Mouse (Mus musculus) c-Kit-positive CD71-negative TER-119-negative erythroid progenitor cells, embryonic 14.5 days (primary cell): Measurements from ENCODE around the gene Gm1604a.
"Not testable (repeated sequence)": the region's sequence is repeated elsewhere in the genome, so short reads cannot be mapped to it uniquely, and the experiment has no call there.

Experiments used
- DNase-seq: peaks from one replicate; pipeline ENCODE4 v3.0.0-alpha.2; 2013; ENCODE audit warnings: low read depth

Gm1604a gene

DNA sequence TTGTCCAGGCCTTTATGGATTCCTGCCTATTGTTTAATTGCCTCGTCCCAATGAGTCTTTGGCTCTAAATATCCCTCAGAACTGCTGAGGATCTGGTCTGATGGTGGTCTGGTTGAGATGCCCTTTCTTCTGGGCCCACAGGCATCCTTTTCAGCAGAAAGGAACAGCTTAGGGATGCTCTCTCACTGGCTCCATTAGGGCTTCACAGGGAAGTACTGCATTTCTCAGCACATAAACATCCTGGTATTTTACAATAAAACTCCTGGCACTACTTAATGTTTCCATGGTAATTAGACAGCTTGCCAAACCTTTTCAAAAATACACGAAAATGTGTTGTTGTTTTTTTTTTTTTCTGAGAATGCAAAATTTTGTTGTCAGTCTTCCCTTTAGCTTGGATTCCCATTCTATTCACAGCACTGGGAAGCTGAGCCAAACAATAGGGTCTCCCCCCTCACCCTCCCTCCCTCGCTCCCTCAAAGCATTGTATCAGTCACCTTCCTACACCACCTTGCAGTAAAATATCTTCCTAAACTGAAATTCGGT is 43.7 kb downstream of the Gm1604a start:
- not testable (repeated sequence) for DNase-seq

- DNase-seq = not testable (repeated sequence)
These were observed 44.3 kb downstream of the Gm1604a start for GRCm38 (mm10) chr17:7069561-7070240.

DNA sequence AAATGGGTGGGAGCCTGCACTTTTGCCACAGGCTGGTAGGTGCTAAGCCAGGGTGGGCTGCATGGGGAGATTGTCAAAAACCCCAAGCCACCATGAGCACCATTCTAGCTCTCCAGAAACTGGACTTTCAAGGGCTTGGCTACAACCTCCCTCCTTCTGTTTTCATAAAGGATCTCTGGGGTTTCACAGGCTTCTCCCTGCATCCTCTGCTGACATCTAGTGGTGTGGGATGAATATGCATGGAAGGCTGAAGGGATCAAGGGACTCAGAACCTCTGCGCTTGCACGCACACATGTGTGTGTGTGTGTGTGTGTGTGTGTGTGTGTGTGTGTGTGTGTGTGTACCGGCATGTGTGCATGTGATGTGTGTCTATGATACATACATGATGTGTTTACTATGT is 49.1 kb downstream of the Gm1604a start:
- DNase-seq = not testable (repeated sequence)

GRCm38 (mm10) chr17:7075519-7075918 is 50.2 kb downstream of the Gm1604a start:
- DNase-seq = not testable (repeated sequence)

DNA sequence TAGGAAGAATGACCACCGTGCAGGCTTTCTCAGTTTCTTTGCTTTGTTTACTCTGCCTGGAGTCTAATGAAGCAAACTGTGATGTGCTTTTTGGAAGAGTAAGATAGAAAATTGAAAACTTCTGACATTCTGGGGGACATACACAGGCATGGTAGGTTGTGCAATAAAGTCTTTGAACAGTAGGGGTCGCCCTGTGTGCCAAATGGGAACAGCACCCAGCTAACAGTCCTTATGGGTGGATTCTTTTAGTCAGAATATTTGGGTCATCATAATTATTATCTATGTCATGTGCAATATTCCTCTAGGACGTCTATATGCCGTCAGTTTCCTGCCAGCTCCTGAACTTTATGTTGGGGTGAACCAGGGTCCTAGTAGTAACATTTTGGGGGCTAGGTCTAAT is 54.2 kb downstream of the Gm1604a start:
- DNase-seq = not testable (repeated sequence)

- not testable (repeated sequence) for DNase-seq
These were observed 59.2 kb downstream of the Gm1604a start for GRCm38 (mm10) chr17:7084523-7084922.

GRCm38 (mm10) chr17:7085469-7086168 is 60.3 kb downstream of the Gm1604a start:
- DNase-seq = not testable (repeated sequence)

- not testable (repeated sequence) for DNase-seq
These were observed 61.5 kb downstream of the Gm1604a start for GRCm38 (mm10) chr17:7086836-7087235.

GRCm38 (mm10) chr17:7097835-7098519 is 72.6 kb downstream of the Gm1604a start:
- not testable (repeated sequence) for DNase-seq

GRCm38 (mm10) chr17:7099096-7099495 is 73.7 kb downstream of the Gm1604a start:
- DNase-seq = not testable (repeated sequence)

GRCm38 (mm10) chr17:7102945-7103344 is 77.6 kb downstream of the Gm1604a start:
- DNase-seq = not testable (repeated sequence)

GRCm38 (mm10) chr17:7111658-7112057 is 86.3 kb downstream of the Gm1604a start:
- DNase-seq = not testable (repeated sequence)

GRCm38 (mm10) chr17:7116265-7116664 is 90.9 kb downstream of the Gm1604a start:
- not testable (repeated sequence) for DNase-seq

GRCm38 (mm10) chr17:7120835-7121234 is 95.5 kb downstream of the Gm1604a start:
- DNase-seq = not testable (repeated sequence)

GRCm38 (mm10) chr17:7122554-7122953 is 97.2 kb downstream of the Gm1604a start:
- not testable (repeated sequence) for DNase-seq

GRCm38 (mm10) chr17:7126475-7126874 is 101.1 kb downstream of the Gm1604a start:
- not testable (repeated sequence) for DNase-seq

GRCm38 (mm10) chr17:7134002-7134401 is 108.6 kb downstream of the Gm1604a start:
- not testable (repeated sequence) for DNase-seq

GRCm38 (mm10) chr17:7135277-7135676 is 109.9 kb downstream of the Gm1604a start:
- DNase-seq = not testable (repeated sequence)
